Mouse (Mus musculus) kidney, adult 2 months (tissue): ENCODE data around the gene Rrm1.

Experiments
- CTCF ChIP-seq: fragments of 200-500 bp; conservative IDR thresholded peaks from 2 replicates; pipeline ENCODE4 v1.5.1; 2011; ENCODE audit warnings: low read depth, mild to moderate bottlenecking, control low read depth, low read length, moderate library complexity, mixed read lengths; ENCODE audit not compliant: insufficient read depth, insufficient read length
- POLR2A ChIP-seq: fragments of 200-500 bp; IDR thresholded peaks from one replicate; pipeline ENCODE4 v1.6.1; 2011; ENCODE audit warnings: low read depth, low read length, control low read depth

- TF ChIP-seq CTCF (no peak), POLR2A (no peak)
Measured at GRCm38 (mm10) chr7:102499473-102499872, 58.0 kb downstream of the Rrm1 start, which contains the start of gene Olfr545.
